Mouse (Mus musculus) c-Kit-negative CD71-positive TER-119-positive erythroid progenitor cells, embryonic 14.5 days (primary cell): Measurements from ENCODE around the gene Dpf1.
A peak's percentile ranks its signal among the peaks of the same experiment; 100 is the strongest.

ENCODE experiments used
- DNase-seq: peaks from one replicate; pipeline ENCODE4 v3.0.0-alpha.2; 2013; ENCODE audit warnings: low read depth, low spot score

Gene Dpf1

GRCm38 (mm10) chr7:29288942-29289638 is 14.7 kb upstream of the Dpf1 start, which contains the start of gene Ppp1r14a:
Gene Ppp1r14a, plus strand, starts transcription at chr7:29289308.
- no peak for DNase-seq

GRCm38 (mm10) chr7:29289856-29290255 is 13.9 kb upstream of the Dpf1 start:
- DNase-seq, result no peak

- no peak for DNase-seq
These were observed 12.9 kb upstream of the Dpf1 start for GRCm38 (mm10) chr7:29290691-29291485.

GRCm38 (mm10) chr7:29291616-29292457 is 11.9 kb upstream of the Dpf1 start:
- no peak for DNase-seq

GRCm38 (mm10) chr7:29292458-29293098 is 11.2 kb upstream of the Dpf1 start:
- DNase-seq, result no peak

- DNase-seq, result no peak
These were observed 10.4 kb upstream of the Dpf1 start for GRCm38 (mm10) chr7:29293131-29294065.

GRCm38 (mm10) chr7:29294111-29294761 is 9.5 kb upstream of the Dpf1 start:
- DNase-seq, result no peak

- no peak for DNase-seq
These were observed 7.7 kb upstream of the Dpf1 start for GRCm38 (mm10) chr7:29295861-29296647.

GRCm38 (mm10) chr7:29296998-29297397 is 6.8 kb upstream of the Dpf1 start:
- DNase-seq, result peak; percentile 43

GRCm38 (mm10) chr7:29301127-29301566 is 2.6 kb upstream of the Dpf1 start:
- peak; percentile 36 for DNase-seq

GRCm38 (mm10) chr7:29302641-29303040 is 1.1 kb upstream of the Dpf1 start:
- no peak for DNase-seq

- DNase-seq, result no peak
These were observed 912 bp downstream of the Dpf1 start for GRCm38 (mm10) chr7:29304463-29305262.

GRCm38 (mm10) chr7:29305263-29305988 is 1.7 kb downstream of the Dpf1 start:
- no peak for DNase-seq

- no peak for DNase-seq
These were observed 2.4 kb downstream of the Dpf1 start for GRCm38 (mm10) chr7:29306108-29306507.

- no peak for DNase-seq
These were observed 2.9 kb downstream of the Dpf1 start for GRCm38 (mm10) chr7:29306619-29307018.

- peak; percentile 35 for DNase-seq
These were observed 3.8 kb downstream of the Dpf1 start for GRCm38 (mm10) chr7:29307350-29308104.

- no peak for DNase-seq
These were observed 5.5 kb downstream of the Dpf1 start for GRCm38 (mm10) chr7:29309221-29309721.
